Mouse (Mus musculus) liver, postnatal 0 days (tissue): ENCODE measurements around the gene B3gnt2. TPM values are rescaled to one million over a fixed set of nuclear protein-coding genes. Genes with fewer than 3 reads are reported as not detected.

Source experiments
- ATAC-seq: fragments of 200-750 bp; cut with Nextera tagmentation; 2 replicates; pipeline ENCODE4 v1.8.0; 2017; ENCODE audit warnings: mild to moderate bottlenecking, moderate library complexity
- DNase-seq: peaks from one replicate; pipeline ENCODE4 v3.0.0-alpha.2; 2016
- H3K27ac ChIP-seq: fragments of 300-500 bp; sonication (generic); 2 replicates; pipeline ENCODE4 v1.5.1; 2014; ENCODE audit warnings: antibody characterized with exemption, moderate library complexity, mild to moderate bottlenecking, low read depth
- H3K27me3 ChIP-seq: fragments of 300-500 bp; sonication (generic); 2 replicates; pipeline ENCODE4 v1.6.1; 2014; ENCODE audit warnings: low read length, control low read depth, mixed read lengths; ENCODE audit not compliant: insufficient read depth
- H3K36me3 ChIP-seq: fragments of 300-500 bp; sonication (generic); replicated peaks from 2 replicates; pipeline ENCODE4 v1.6.1; 2014; ENCODE audit warnings: mild to moderate bottlenecking, control low read depth, low read length, moderate library complexity, mixed read lengths; ENCODE audit not compliant: insufficient read depth
- H3K4me1 ChIP-seq: fragments of 300-500 bp; sonication (generic); 2 replicates; pipeline ENCODE4 v1.6.1; 2014; ENCODE audit warnings: antibody characterized with exemption, mild to moderate bottlenecking, control low read depth; ENCODE audit not compliant: insufficient read depth
- H3K4me2 ChIP-seq: fragments of 300-500 bp; sonication (generic); 2 replicates; pipeline ENCODE4 v1.6.1; 2014; ENCODE audit warnings: low read depth, mild to moderate bottlenecking, low read length, moderate library complexity, mixed read lengths
- H3K4me3 ChIP-seq: fragments of 300-500 bp; sonication (generic); 2 replicates; pipeline ENCODE4 v1.5.1; 2014; ENCODE audit warnings: low read depth, low read length
- H3K9ac ChIP-seq: fragments of 300-500 bp; sonication (generic); replicated peaks from 2 replicates; pipeline ENCODE4 v1.6.1; 2014; ENCODE audit warnings: mild to moderate bottlenecking, moderate library complexity
- H3K9me3 ChIP-seq: fragments of 300-500 bp; sonication (generic); 2 replicates; pipeline ENCODE4 v1.6.1; 2016; ENCODE audit warnings: mild to moderate bottlenecking, control low read depth, low read length, mixed read lengths
- CTCF ChIP-seq: sonication (generic); IDR thresholded peaks from 2 replicates; pipeline ENCODE4 v1.5.1; 2016; ENCODE audit warnings: antibody characterized with exemption, low read depth
- EP300 ChIP-seq: IDR thresholded peaks from 2 replicates; pipeline ENCODE4 v1.6.1; 2016; ENCODE audit warnings: antibody characterized with exemption, low read depth, mild to moderate bottlenecking
- WGBS: fragments of 180-500 bp; shearing (Covaris S2); extraction: QIAGEN DNeasy Blood & Tissue Kit; methylation state at CpG from one replicate; pipeline ENCODE4 v1.1.7; 2014; ENCODE audit not compliant: insufficient replicate concordance; 5-methylcytosine and 5-hydroxymethylcytosine counted together
- polyA plus RNA-seq: library from polyadenylated mRNA; unstranded; fragments of >200 nt; fragmentation: Nextera tagmentation; extraction: Ambion mirVana; gene quantifications from 2 replicates; pipeline ENCODE4 v1.2.1, GENCODE M21; 2015

The B3gnt2 gene
- polyA plus RNA-seq, 1 experiment from 2014 or later: 10.0 TPM

- H3K36me3 ChIP-seq: no peaks in the 10 kb centered on the region
- peaks cover 35% of the 10 kb centered on the region for H3K4me1 ChIP-seq
- H3K27me3 ChIP-seq: no peaks in the 10 kb centered on the region
- H3K9me3 ChIP-seq: no peaks in the 10 kb centered on the region
- H3K4me2 ChIP-seq: no peak overlapping the region
- TF ChIP-seq EP300 (no peak), CTCF (no peak)
- 72% methylated on average over 3 of the region's 3 CpGs for WGBS
- ATAC-seq: no peak
- no peak overlapping the region for H3K9ac ChIP-seq
- H3K4me3 ChIP-seq: no peak overlapping the region
- no peak for DNase-seq
- no peak overlapping the region for H3K27ac ChIP-seq
Observed at GRCm38 (mm10) chr11:22811413-22811812, 49.3 kb downstream of the B3gnt2 start.

DNA sequence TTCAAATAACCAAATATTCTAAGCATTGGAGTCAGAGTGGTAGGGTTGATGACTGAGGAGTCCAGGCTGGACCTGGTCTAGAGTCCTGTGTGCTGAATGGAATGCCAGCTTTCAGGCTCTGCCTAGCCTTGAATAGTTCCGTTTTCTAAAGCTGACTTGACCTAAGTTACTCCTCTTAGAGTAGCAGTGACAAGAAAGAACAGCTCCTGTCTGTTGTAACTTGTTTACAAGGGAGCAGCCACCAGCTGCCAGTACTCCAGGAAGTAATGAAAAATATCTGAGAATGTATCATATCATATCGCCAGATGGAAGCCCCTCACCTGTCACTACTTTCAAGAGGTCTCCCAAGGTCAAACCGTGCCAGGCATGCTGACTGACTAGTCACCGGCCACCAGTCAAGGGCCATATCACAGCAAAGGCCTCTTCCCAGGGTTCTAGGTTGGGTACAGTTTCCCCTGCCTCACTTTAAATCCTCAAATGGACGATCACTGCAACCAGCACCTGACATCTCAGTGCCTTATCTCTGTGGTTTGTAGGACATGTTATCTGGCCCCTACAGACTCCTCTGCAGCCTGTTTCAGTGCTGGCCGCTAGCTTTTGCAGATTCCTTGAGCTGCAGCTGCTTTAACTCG, 51.2 kb downstream of the B3gnt2 start:
- peak; percentile 42 for ATAC-seq
- no peak for DNase-seq
- H3K9me3 ChIP-seq: no peaks in the 10 kb centered on the region
- 35% methylated on average over 7 of the region's 7 CpGs for WGBS
- no peak overlapping the region for H3K4me3 ChIP-seq
- peaks cover 32% of the 10 kb centered on the region for H3K4me1 ChIP-seq
- H3K36me3 ChIP-seq: no peaks in the 10 kb centered on the region
- no peaks in the 10 kb centered on the region for H3K27me3 ChIP-seq
- TF ChIP-seq CTCF (no peak), EP300 (peak; percentile 82)
- no peak overlapping the region for H3K9ac ChIP-seq
- H3K27ac ChIP-seq: 0 out of 2 replicates have a peak overlapping the region, but pooled peaks have one; percentile 22
- no peak overlapping the region; the same call in 1 of the 2 replicates for H3K4me2 ChIP-seq

DNA sequence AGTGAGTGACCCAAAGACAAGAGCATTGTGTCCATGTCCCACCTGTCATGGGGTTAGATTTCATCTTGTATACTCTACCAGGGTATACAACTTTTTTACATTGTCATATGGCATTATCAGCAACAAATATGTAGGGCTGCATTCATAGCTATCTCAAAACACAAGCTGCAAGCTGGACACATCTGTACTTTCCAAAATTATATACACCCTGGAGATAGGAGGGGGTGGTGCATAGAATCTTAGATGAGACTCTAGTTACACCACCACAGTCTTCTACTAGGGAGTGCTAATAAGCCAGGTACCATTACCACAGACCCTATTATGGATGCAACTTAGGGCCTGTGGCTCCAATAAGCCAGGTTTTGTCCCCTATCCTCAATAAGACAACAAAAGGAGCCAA, 52.7 kb downstream of the B3gnt2 start:
- Histone ChIP-seq H3K27ac (no peak overlapping the region), H3K9me3 (no peaks in the 10 kb centered on the region), H3K4me2 (no peak overlapping the region), H3K36me3 (no peaks in the 10 kb centered on the region), H3K4me1 (peaks cover 20% of the 10 kb centered on the region), H3K9ac (no peak overlapping the region), H3K4me3 (no peak overlapping the region), H3K27me3 (no peaks in the 10 kb centered on the region)
- DNase-seq: no peak
- no peak for ATAC-seq
- TF ChIP-seq CTCF: no peak
- no peak for TF ChIP-seq EP300

DNA sequence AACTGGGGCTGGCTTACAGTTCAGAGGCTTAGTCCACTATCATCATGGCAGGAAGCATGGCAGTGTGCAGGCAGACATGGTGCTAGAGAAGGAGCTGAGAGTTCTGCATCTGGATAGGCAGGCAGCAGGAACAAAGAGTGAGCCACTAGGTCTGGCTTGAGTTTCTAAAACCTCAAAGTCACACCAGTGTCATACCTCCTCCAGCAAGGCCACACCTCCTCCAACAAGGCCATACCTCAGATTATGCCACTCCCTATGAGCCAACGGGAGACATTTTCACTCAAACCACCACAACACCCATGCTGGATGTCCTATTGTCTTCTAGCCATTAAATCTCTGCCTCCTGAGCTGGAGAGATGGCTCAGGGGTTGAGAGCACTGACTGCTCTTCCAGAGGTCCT, 55.6 kb downstream of the B3gnt2 start:
- H3K27me3 ChIP-seq: no peaks in the 10 kb centered on the region
- no peak for ATAC-seq
- H3K4me2 ChIP-seq: no peak overlapping the region
- no peak overlapping the region for H3K9ac ChIP-seq
- H3K36me3 ChIP-seq: no peaks in the 10 kb centered on the region
- TF ChIP-seq EP300: no peak
- no peak for TF ChIP-seq CTCF
- H3K9me3 ChIP-seq: no peaks in the 10 kb centered on the region
- WGBS: 58% methylated on average over 1 of the region's 1 CpGs
- no peak for DNase-seq
- no peak overlapping the region for H3K27ac ChIP-seq
- no peak overlapping the region for H3K4me3 ChIP-seq
- peaks cover 20% of the 10 kb centered on the region for H3K4me1 ChIP-seq

GRCm38 (mm10) chr11:22799987-22800424, 60.8 kb downstream of the B3gnt2 start:
- Histone ChIP-seq H3K4me1 (peaks cover 12% of the 10 kb centered on the region), H3K9me3 (no peaks in the 10 kb centered on the region), H3K36me3 (no peaks in the 10 kb centered on the region), H3K4me2 (no peak overlapping the region; the same call in 1 of the 2 replicates), H3K27ac (0 out of 2 replicates have a peak overlapping the region, but pooled peaks have one; percentile 8), H3K4me3 (no peak overlapping the region), H3K9ac (no peak overlapping the region), H3K27me3 (no peaks in the 10 kb centered on the region)
- WGBS: 27% methylated on average over 9 of the region's 9 CpGs
- peak; percentile 23; the same call in 1 of the 2 replicates for ATAC-seq
- DNase-seq: no peak
- TF ChIP-seq CTCF (no peak), EP300 (no peak)

DNA sequence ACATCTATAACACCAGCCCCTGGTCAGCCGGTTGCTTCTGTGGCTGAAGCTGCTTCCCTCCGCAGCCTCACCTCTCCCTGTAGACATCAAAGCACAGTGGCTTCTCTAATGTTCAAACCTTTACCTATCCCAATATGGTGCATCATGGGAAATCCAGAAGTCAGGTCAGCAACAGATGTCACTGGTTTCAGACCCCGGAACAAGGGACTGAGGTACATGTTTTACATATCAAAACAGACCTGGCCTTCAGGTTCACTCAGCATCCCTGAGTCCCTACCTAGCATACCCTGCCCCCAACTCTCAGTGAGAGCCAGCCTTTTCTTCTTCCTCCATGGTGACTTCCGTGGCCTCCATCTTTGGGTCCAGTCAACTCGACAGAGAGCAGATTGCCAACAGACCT, 61.8 kb downstream of the B3gnt2 start:
- 74% methylated on average over 5 of the region's 5 CpGs for WGBS
- no peak for DNase-seq

More for the DNA sequence above, 61.8 kb downstream of the B3gnt2 start:
- Histone ChIP-seq H3K36me3 (no peaks in the 10 kb centered on the region), H3K4me2 (no peak overlapping the region), H3K4me1 (peaks cover 12% of the 10 kb centered on the region), H3K4me3 (no peak overlapping the region), H3K9me3 (no peaks in the 10 kb centered on the region), H3K27me3 (no peaks in the 10 kb centered on the region), H3K27ac (no peak overlapping the region), H3K9ac (no peak overlapping the region)
- TF ChIP-seq CTCF (no peak), EP300 (no peak)
- ATAC-seq: no peak
